Mouse (Mus musculus): ENCODE data around the gene Rtraf.

- no peak for TF ChIP-seq CTCF (IDR thresholded peaks at IDR 0.05; ENCODE audit: extremely low read depth, insufficient read depth, insufficient read length, insufficient replicate concordance)
- no peak for TF ChIP-seq POLR2A (IDR thresholded peaks at IDR 0.05; ENCODE audit: low read depth, low read length)
These were observed 12.7 kb upstream of the Rtraf start for GRCm38 (mm10) chr14:19836289-19836688.

All from spleen, adult 2 months (tissue).